Mouse (Mus musculus): ENCODE results near the gene Cd2bp2. TPM values are rescaled to one million over a fixed set of nuclear protein-coding genes. Genes with fewer than 3 reads are reported as not detected.

Cd2bp2 gene
- polyA plus RNA-seq (2015; fragmentation: Nextera tagmentation; extraction: Ambion mirVana): 42.2 and 43.3 TPM in 2 replicates

DNA sequence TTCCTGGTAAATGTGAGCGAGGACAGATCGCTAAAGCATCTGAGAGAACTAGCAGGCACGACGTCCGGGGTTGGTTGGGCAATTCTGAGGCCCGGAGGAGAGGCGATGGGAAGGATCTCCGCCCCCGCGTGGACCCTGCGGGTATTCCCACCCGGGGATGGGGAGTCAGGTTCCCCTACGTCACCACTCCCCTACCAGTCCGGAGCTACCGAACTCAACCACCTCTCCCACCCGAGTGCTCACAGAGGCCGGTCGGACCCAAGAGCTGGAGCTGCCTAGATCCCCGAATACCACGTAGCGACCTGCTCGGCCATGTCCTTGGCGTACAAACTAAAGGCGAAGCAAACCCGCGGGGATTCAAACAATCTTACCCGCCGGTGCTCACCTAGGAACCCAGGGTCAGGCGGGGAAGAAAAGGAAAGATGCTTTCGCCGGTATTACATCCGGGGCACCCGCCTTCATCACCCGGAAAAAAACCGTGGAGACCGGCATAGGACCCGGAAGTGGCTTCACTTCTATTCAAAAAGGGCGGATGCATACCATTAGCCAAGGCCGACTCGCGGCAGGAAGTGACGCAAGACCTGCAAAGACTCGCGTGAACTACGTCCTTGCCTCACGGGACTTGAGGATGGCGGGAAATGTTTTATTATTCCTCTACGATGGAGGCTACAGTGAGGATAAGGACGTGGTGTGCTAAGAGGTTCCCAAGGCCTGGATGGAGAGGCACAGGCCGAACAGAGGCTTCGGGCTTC is at the start of gene Cd2bp2:
Cd2bp2 (minus strand) TSS at position 507 of the 752 bp plus-strand sequence.
- Histone ChIP-seq H3K27me3 (replicated peaks; ENCODE audit: control insufficient read depth, insufficient read depth, low read length) (no peaks in the 10 kb centered on the region), H3K4me3 (ENCODE audit: low read length) (peak within 1 kb of the TSS; percentile 77), H3K4me1 (ENCODE audit: control insufficient read depth, insufficient read depth, low read length) (peaks cover 18% of the 10 kb centered on the region), H3K27ac (ENCODE audit: low read length) (peak within 1 kb of the TSS; percentile 90), H3K36me3 (ENCODE audit: control insufficient read depth, insufficient read depth, low read length) (peaks cover 33% of the 10 kb centered on the region), H3K4me2 (ENCODE audit: low read depth, low read length) (peak within 1 kb of the TSS; percentile 68), H3K9me3 (ENCODE audit: control insufficient read depth, low read length) (no peaks in the 10 kb centered on the region), H3K9ac (ENCODE audit: low read depth, low read length) (peak within 1 kb of the TSS; percentile 79)
- under 1% methylated on average over 51 of the region's 51 CpGs for WGBS
- peak; percentile 98 for ATAC-seq

- 8% methylated on average over 33 of the region's 33 CpGs for WGBS
- Histone ChIP-seq H3K27ac (ENCODE audit: low read length) (peak overlapping the region; percentile 97), H3K4me3 (ENCODE audit: low read length) (peak overlapping the region; percentile 92), H3K4me2 (ENCODE audit: low read depth, low read length) (peak overlapping the region; percentile 91), H3K9ac (ENCODE audit: low read depth, low read length) (peak overlapping the region; percentile 96), H3K9me3 (ENCODE audit: control insufficient read depth, low read length) (no peaks in the 10 kb centered on the region), H3K27me3 (replicated peaks; ENCODE audit: control insufficient read depth, insufficient read depth, low read length) (no peaks in the 10 kb centered on the region), H3K36me3 (ENCODE audit: control insufficient read depth, insufficient read depth, low read length) (no peaks in the 10 kb centered on the region), H3K4me1 (ENCODE audit: control insufficient read depth, insufficient read depth, low read length) (peaks cover 18% of the 10 kb centered on the region)
- peak; percentile 80 for ATAC-seq
These were observed 49.0 kb upstream of the Cd2bp2 start for GRCm38 (mm10) chr7:127244658-127245510.

GRCm38 (mm10) chr7:127243870-127244657 is 48.2 kb upstream of the Cd2bp2 start, which contains the start of gene Zfp771:
TSS of gene Zfp771 (plus strand) at chr7:127244274.
- no peaks in the 10 kb centered on the region for H3K36me3 ChIP-seq (ENCODE audit: control insufficient read depth, insufficient read depth, low read length)
- peak within 1 kb of the TSS; percentile 97 for H3K27ac ChIP-seq (ENCODE audit: low read length)
- H3K27me3 ChIP-seq (replicated peaks; ENCODE audit: control insufficient read depth, insufficient read depth, low read length): no peaks in the 10 kb centered on the region
- peak within 1 kb of the TSS; percentile 91 for H3K4me2 ChIP-seq (ENCODE audit: low read depth, low read length)
- under 1% methylated on average over 54 of the region's 56 CpGs for WGBS
- no peaks in the 10 kb centered on the region for H3K9me3 ChIP-seq (ENCODE audit: control insufficient read depth, low read length)
- peak within 1 kb of the TSS; percentile 92 for H3K4me3 ChIP-seq (ENCODE audit: low read length)
- peaks cover 18% of the 10 kb centered on the region for H3K4me1 ChIP-seq (ENCODE audit: control insufficient read depth, insufficient read depth, low read length)
- peak; percentile 98 for ATAC-seq
- H3K9ac ChIP-seq (ENCODE audit: low read depth, low read length): peak within 1 kb of the TSS; percentile 96

GRCm38 (mm10) chr7:127243361-127243867 is 47.6 kb upstream of the Cd2bp2 start:
- Histone ChIP-seq H3K4me3 (ENCODE audit: low read length) (no peak overlapping the region; the same call in 1 of the 2 replicates), H3K27me3 (replicated peaks; ENCODE audit: control insufficient read depth, insufficient read depth, low read length) (no peaks in the 10 kb centered on the region), H3K27ac (ENCODE audit: low read length) (peak overlapping the region; percentile 97), H3K36me3 (ENCODE audit: control insufficient read depth, insufficient read depth, low read length) (0 out of 2 replicates have a peak, but pooled peaks cover 1% of the 10 kb centered on the region), H3K4me1 (ENCODE audit: control insufficient read depth, insufficient read depth, low read length) (peaks cover 18% of the 10 kb centered on the region), H3K4me2 (ENCODE audit: low read depth, low read length) (peak overlapping the region; percentile 91), H3K9me3 (ENCODE audit: control insufficient read depth, low read length) (no peaks in the 10 kb centered on the region), H3K9ac (ENCODE audit: low read depth, low read length) (peak overlapping the region; percentile 96)
- WGBS: 41% methylated on average over 2 of the region's 2 CpGs
- ATAC-seq: no peak

- Histone ChIP-seq H3K27me3 (replicated peaks; ENCODE audit: control insufficient read depth, insufficient read depth, low read length) (no peaks in the 10 kb centered on the region), H3K9me3 (ENCODE audit: control insufficient read depth, low read length) (no peaks in the 10 kb centered on the region), H3K36me3 (ENCODE audit: control insufficient read depth, insufficient read depth, low read length) (peaks cover 31% of the 10 kb centered on the region), H3K9ac (ENCODE audit: low read depth, low read length) (no peak overlapping the region), H3K4me2 (ENCODE audit: low read depth, low read length) (no peak overlapping the region), H3K4me1 (ENCODE audit: control insufficient read depth, insufficient read depth, low read length) (peaks cover 22% of the 10 kb centered on the region), H3K4me3 (ENCODE audit: low read length) (no peak overlapping the region), H3K27ac (ENCODE audit: low read length) (no peak overlapping the region)
- no peak for ATAC-seq
- 93% methylated on average over 2 of the region's 2 CpGs for WGBS
These were observed 38.9 kb upstream of the Cd2bp2 start for GRCm38 (mm10) chr7:127234777-127235176.

DNA sequence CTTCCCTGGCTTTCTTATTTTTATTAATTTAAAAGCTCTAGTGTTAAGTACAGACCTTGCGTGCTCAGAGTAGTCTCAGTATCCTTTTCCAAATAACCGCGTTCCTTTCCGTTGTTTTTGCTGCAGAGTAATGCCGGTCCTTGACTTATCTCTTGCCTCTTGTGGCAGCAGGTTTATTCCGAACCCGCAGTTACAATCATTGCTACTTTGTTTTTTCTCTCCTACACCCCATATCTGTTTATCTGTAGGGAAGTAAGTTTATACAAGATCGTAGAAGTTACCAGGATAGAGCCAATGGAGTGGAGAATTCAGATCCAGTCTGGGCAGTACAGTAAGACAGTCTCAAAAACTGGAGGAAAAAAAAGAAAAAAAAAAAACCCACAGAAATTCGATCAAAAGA is 37.9 kb upstream of the Cd2bp2 start:
- no peak for ATAC-seq
- peak overlapping the region; percentile 70 for H3K4me2 ChIP-seq (ENCODE audit: low read depth, low read length)
- 3% methylated on average over 9 of the region's 9 CpGs for WGBS
- H3K9me3 ChIP-seq (ENCODE audit: control insufficient read depth, low read length): no peaks in the 10 kb centered on the region
- no peaks in the 10 kb centered on the region for H3K27me3 ChIP-seq (replicated peaks; ENCODE audit: control insufficient read depth, insufficient read depth, low read length)
- peak overlapping the region; percentile 97 for H3K9ac ChIP-seq (ENCODE audit: low read depth, low read length)
- H3K27ac ChIP-seq (ENCODE audit: low read length): peak overlapping the region; percentile 98
- peaks cover 22% of the 10 kb centered on the region for H3K4me1 ChIP-seq (ENCODE audit: control insufficient read depth, insufficient read depth, low read length)
- peak overlapping the region; percentile 97 for H3K4me3 ChIP-seq (ENCODE audit: low read length)
- peaks cover 31% of the 10 kb centered on the region for H3K36me3 ChIP-seq (ENCODE audit: control insufficient read depth, insufficient read depth, low read length)

GRCm38 (mm10) chr7:127233368-127233749 is 37.5 kb upstream of the Cd2bp2 start:
- Histone ChIP-seq H3K4me3 (ENCODE audit: low read length) (peak overlapping the region; percentile 97), H3K4me2 (ENCODE audit: low read depth, low read length) (peak overlapping the region; percentile 70), H3K9me3 (ENCODE audit: control insufficient read depth, low read length) (no peaks in the 10 kb centered on the region), H3K27ac (ENCODE audit: low read length) (peak overlapping the region; percentile 98), H3K4me1 (ENCODE audit: control insufficient read depth, insufficient read depth, low read length) (peaks cover 22% of the 10 kb centered on the region), H3K27me3 (replicated peaks; ENCODE audit: control insufficient read depth, insufficient read depth, low read length) (no peaks in the 10 kb centered on the region), H3K36me3 (ENCODE audit: control insufficient read depth, insufficient read depth, low read length) (peaks cover 29% of the 10 kb centered on the region), H3K9ac (ENCODE audit: low read depth, low read length) (peak overlapping the region; percentile 97)
- WGBS: 0% methylated on average over 27 of the region's 27 CpGs
- peak; percentile 64 for ATAC-seq

GRCm38 (mm10) chr7:127232622-127233367 is 36.9 kb upstream of the Cd2bp2 start, which contains the start of the genes Zfp553 and Sept1:
TSS of gene Zfp553 (plus strand) at chr7:127233061.
TSS of gene Sept1 (minus strand) at chr7:127233130.
- Histone ChIP-seq H3K36me3 (ENCODE audit: control insufficient read depth, insufficient read depth, low read length) (peaks cover 26% of the 10 kb centered on the region), H3K4me1 (ENCODE audit: control insufficient read depth, insufficient read depth, low read length) (peaks cover 22% of the 10 kb centered on the region), H3K9ac (ENCODE audit: low read depth, low read length) (peak within 1 kb of the TSS; percentile 97), H3K4me2 (ENCODE audit: low read depth, low read length) (peak within 1 kb of the TSS; percentile 70), H3K27ac (ENCODE audit: low read length) (peak within 1 kb of the TSS; percentile 98), H3K27me3 (replicated peaks; ENCODE audit: control insufficient read depth, insufficient read depth, low read length) (no peaks in the 10 kb centered on the region), H3K4me3 (ENCODE audit: low read length) (peak within 1 kb of the TSS; percentile 97), H3K9me3 (ENCODE audit: control insufficient read depth, low read length) (no peaks in the 10 kb centered on the region)
- under 1% methylated on average over 64 of the region's 64 CpGs for WGBS
- peak; percentile 95 for ATAC-seq

Data from intestine, embryonic 16.5 days (tissue).